Mouse (Mus musculus) CD4-positive, CD25-positive, alpha-beta regulatory T cell, adult 4 months (primary cell): Measurements from ENCODE around the gene Prss16. TPM values are rescaled to one million over a fixed set of nuclear protein-coding genes. Genes with fewer than 3 reads are reported as not detected.

Experiments used
- ATAC-seq: one replicate; pipeline ENCODE4 v1.8.0; 2017
- polyA plus RNA-seq, 2 experiments: library from polyadenylated mRNA; unstranded; fragments of 100-300 nt; shearing (Covaris generic); gene quantifications; one replicate each; pipeline ENCODE4 v1.2.1; 2017

The Prss16 gene
- polyA plus RNA-seq, 2 experiments from 2014 or later, result 0.74 TPM; not detected in 1

GRCm38 (mm10) chr13:22006334-22007120 lies 3.0 kb downstream of the Prss16 start:
- peak; percentile 79 for ATAC-seq

GRCm38 (mm10) chr13:22005605-22006333 lies 3.8 kb downstream of the Prss16 start:
- ATAC-seq, result peak; percentile 75

GRCm38 (mm10) chr13:22001823-22002222 lies 7.7 kb downstream of the Prss16 start:
- no peak for ATAC-seq

DNA sequence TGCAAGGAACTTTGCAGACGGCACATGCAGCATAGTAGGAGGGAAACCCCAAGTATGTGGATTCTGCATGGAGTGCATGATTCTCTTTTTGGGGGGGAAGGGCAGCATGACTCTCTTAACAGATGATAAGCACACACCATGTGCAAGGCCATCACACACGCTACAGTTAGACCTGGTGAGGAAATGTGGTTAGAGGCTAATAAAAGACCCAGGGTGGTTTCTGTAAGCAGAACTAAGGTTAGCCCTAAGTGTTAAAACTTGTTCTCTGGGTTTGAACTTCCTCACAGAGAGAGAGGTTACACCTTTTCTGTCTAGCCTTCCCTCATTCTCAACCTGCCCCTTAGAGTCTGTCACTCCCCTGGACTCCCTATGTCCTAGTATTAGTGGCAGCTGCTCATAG lies 8.2 kb downstream of the Prss16 start:
- no peak for ATAC-seq

DNA sequence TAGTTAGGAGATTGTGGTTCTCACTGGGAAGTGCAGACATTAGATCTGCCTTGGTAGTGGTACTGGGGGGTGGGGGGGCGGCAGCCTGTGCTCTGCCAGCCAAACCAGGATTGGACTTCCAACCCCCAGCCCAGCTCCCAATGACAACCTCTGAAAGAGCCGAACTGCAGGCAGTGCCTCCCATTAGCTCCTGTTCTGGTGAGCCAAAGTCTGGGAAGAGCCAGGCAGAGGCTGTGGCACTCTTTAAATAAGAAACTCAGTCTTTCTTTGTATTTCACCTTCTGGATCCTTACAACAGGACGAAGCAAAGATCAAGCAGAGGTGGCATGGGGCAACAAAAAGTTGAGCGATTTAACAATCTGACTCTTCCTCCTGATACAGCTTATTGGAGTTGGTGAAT lies 10.4 kb downstream of the Prss16 start:
- no peak for ATAC-seq

DNA sequence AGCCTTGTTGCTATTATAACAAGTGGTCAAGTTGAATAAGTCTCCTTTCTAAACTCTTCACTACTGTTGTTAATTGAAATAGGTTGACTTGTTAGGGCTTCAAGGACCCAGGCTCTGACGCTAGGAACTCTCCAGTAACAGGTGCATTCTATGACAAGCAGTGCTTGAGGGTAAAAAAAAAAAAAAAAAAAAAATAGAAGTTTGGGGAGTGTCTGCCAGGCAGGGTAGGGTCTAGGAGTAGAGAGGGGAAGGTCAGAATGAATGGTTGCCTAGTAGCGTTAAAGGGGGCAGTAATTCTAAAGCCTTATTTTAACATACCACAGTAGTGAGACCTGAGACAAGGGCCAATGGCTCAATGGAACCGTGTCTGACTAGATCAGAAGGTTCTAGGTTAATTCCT lies 11.1 kb downstream of the Prss16 start:
- no peak for ATAC-seq

DNA sequence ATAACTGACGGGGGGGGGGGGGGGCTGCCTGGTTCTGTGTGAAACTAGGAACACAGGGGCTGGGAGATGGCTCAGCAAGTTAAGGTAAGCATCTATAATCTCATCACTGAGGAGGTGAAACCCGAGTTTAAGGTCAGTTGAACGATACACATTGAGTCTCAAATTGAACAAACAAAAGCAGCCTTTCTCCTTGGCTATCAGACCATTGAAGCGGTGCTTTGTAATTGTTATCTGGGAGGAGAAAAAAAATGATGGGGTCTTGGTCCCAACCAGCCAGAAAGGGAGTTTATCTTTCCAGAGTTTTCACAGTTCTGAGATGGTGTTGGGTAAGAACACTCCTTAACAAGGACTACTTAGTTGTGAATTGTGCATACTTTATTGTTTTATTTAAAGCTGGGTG lies 11.7 kb downstream of the Prss16 start:
- no peak for ATAC-seq

DNA sequence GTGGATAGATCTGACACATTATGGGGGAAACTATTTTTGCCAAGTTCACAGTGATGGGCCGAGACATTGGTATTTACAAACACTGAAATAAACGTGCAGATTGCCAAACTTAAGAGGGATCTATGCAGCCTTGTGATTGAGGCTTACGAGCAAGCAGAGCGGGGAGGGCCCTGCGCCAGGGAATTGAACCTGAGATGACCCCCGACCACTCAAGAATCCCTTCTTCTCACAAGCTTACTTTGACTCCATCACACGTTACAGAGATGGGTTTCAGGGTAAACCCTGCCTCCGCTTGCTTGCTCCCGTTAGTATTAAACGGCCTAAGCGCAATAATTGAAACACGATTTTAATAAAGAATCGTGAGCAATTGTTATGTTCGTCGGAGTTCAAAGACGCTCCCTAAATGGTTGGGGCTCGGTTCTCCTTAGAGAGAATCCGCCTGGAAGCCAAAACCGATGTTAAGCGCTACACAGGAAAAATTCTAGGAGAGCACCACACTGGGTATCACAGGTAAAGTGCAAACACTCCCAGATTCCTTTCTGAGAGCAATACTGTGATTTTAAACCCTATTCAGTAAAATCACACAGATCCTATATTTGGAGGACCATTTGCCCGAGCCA lies 12.2 kb downstream of the Prss16 start:
- ATAC-seq, result no peak

- no peak for ATAC-seq
Observed at GRCm38 (mm10) chr13:21996840-21997185, 12.7 kb downstream of the Prss16 start.

DNA sequence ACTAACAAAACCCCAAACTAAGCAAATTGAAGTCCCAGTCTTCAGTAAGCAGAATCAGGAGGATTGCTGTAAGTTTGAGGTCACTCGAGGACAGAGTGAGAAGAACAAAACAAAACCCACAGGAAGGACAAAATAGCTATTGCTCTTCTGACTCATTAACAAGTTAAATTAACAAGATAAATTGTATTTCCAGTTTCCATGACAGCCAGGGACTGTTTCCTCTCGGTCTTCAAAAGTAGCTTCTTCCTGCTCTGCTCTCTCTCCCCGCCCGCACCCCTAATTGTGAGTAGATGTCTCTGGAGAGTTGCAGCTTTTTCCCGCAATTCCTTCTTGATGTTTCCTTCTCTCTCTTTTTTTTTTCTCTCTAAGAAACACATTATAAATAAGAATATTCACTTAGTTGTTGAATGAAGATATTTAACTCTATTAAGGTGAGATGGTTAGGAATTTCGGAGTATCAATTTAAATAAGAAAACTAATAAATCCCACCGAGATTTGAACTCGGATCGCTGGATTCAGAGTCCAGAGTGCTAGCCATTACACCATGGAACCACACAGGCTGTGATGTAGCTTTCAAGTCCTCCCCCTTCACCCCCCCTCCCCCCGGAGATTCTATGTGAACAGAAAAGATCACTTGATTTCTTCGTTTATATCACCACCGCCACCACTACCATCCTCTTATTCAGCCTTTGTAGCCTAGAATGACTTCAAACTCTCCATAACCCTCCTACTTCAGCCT lies 13.3 kb downstream of the Prss16 start:
- peak; percentile 71 for ATAC-seq

GRCm38 (mm10) chr13:21995331-21995914 lies 14.1 kb downstream of the Prss16 start:
- ATAC-seq, result peak; percentile 59

- no peak for ATAC-seq
Observed at GRCm38 (mm10) chr13:21994896-21995295, 14.6 kb downstream of the Prss16 start.

GRCm38 (mm10) chr13:21993957-21994738 lies 15.4 kb downstream of the Prss16 start:
- ATAC-seq, result no peak

DNA sequence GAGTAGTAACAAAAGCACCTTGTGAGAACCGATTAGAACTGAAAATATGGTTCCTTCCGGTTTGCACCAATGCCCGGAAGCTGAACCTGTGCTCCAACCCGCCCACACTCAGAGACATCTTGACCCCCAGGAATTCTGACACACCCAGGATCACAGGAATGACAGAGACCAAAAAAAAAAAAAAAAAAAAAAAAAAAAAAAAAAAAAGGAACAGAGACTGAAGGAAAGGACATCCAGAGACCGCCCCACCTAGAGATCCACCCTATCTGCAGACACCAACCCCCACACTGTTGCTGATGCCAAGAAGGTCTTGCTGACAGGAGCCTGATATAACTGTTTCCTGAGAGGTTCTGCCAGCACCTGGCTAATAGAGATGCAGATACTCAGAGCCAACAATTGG lies 17.0 kb downstream of the Prss16 start:
- no peak for ATAC-seq

DNA sequence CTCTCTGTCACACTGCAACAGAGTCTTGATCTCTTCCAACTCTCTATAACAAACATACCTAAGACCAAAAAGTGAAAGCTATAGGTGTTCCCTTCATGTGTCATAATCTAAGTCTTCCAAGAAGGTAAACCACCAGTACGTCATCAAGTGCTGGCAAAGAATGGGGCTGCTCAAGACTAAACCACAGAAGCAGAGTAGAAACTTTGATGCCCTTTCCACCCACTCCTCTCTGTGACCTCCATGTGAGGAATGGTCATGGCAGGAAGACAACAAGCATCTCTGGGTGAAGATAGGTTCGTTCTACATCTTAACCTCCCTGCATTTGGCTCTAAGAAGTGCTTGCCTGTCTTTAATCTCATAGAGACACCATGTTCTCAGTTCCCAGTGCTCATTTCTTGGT lies 25.1 kb downstream of the Prss16 start:
- ATAC-seq, result no peak

- no peak for ATAC-seq
Observed at GRCm38 (mm10) chr13:21981803-21982193, 27.7 kb downstream of the Prss16 start.

DNA sequence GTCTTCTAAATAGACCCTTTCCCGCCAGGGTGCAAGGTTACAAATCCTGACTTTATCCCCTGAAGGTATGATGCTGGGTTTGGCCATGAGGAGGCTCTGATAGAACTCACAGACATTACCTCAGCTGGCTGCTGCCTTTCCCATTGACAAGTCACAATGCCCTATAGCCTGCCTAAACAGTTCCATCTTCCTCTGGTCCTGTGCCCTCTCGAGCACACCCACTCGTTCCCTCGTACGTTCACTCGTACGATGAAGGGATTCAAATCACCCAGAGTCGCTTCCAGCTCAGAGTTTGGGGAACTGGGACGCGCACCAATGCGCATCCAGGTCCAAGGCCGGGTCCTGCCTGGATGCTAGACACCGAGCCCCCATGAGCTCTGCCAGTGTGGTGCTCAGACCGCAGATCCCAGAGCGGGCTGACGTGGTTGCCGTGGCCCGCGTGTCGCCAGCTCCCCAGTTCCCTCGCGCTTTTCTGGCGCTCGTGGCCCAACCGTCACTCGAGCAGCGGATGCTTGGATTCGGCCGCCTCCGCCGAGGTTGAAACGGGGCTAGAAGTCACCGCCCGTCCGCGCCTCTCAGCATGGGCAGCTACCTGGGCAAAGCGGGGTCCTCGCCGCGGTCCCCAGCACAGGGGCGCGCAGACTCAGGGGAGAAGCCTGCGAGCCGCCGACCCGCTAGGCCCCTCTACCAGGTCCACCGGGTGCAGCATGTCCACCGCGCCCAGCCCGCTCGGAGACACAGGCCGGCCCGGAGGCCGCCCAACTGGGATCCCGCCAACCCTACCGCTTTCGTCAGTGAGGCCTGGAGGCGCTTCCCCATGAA lies 28.4 kb downstream of the Prss16 start, which contains the start of gene Pom121l2:
TSS of gene Pom121l2 (plus strand) at position 214 of the 822 bp plus-strand sequence.
- ATAC-seq, result peak; percentile 45

- ATAC-seq, result peak; percentile 82
Observed at GRCm38 (mm10) chr13:21974726-21975473, 34.6 kb downstream of the Prss16 start.

DNA sequence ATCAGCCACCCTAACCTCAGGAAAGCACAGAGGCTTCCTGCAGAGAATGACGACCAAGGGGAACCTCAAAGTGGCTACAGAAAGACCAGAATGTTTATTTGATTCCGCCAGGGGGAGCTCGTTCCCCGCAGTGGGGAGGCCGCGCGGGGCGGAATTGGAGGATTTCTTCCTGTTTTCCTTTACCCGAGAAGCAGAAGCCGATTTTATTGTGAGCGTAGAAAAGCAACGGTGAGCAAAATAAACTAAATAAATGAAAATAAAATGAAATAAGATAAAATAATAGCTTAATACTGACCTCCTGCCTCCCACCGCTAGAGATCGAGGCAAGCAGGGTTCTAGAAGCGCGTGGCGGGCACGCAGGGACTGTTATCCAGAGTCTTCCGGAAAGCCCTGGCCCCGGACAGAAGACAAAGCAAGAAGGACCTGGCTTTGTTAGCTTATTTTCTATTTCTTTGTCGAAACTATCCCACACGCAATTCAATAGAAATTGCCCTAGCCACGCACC lies 35.3 kb downstream of the Prss16 start:
- peak; percentile 74 for ATAC-seq

- no peak for ATAC-seq
Observed at GRCm38 (mm10) chr13:21971641-21972040, 37.9 kb downstream of the Prss16 start.
